Mouse (Mus musculus): ENCODE results near the gene Gabrb1.

- TF ChIP-seq CTCF (IDR thresholded peaks at IDR 0.05; ENCODE audit: low read depth), result no peak
- no peak for TF ChIP-seq EP300 (IDR thresholded peaks at IDR 0.05; ENCODE audit: low read depth)
These were observed 504.9 kb downstream of the Gabrb1 start for GRCm38 (mm10) chr5:72162855-72163254.
